Mouse (Mus musculus) neural tube, embryonic 13.5 days (tissue): ENCODE measurements around the gene 1700013F07Rik. TPM values are rescaled to one million over a fixed set of nuclear protein-coding genes. Genes with fewer than 3 reads are reported as not detected.

ENCODE experiments used
- ATAC-seq: fragments of 200-750 bp; cut with Nextera tagmentation; 2 replicates; pipeline ENCODE4 v1.8.0; 2017; ENCODE audit warnings: low read depth, mild to moderate bottlenecking, moderate TSS enrichment, moderate library complexity
- H3K27ac ChIP-seq: fragments of 300-500 bp; sonication (generic); replicated peaks from 2 replicates; pipeline ENCODE4 v1.5.1; 2015; ENCODE audit warnings: moderate library complexity, mild to moderate bottlenecking, inconsistent platforms
- H3K27me3 ChIP-seq: fragments of 300-500 bp; sonication (generic); 2 replicates; pipeline ENCODE4 v1.6.1; 2015; ENCODE audit warnings: mild to moderate bottlenecking, inconsistent platforms
- H3K36me3 ChIP-seq: fragments of 300-500 bp; sonication (generic); 2 replicates; pipeline ENCODE4 v1.6.1; 2015; ENCODE audit warnings: mild to moderate bottlenecking, inconsistent platforms
- H3K4me1 ChIP-seq: fragments of 300-500 bp; sonication (generic); replicated peaks from 2 replicates; pipeline ENCODE4 v1.6.1; 2015; ENCODE audit warnings: inconsistent platforms
- H3K4me2 ChIP-seq: fragments of 300-500 bp; sonication (generic); 2 replicates; pipeline ENCODE4 v1.6.1; 2015; ENCODE audit warnings: inconsistent platforms, mild to moderate bottlenecking, moderate library complexity
- H3K4me3 ChIP-seq: fragments of 300-500 bp; sonication (generic); 2 replicates; pipeline ENCODE4 v1.5.1; 2015; ENCODE audit warnings: mild to moderate bottlenecking, inconsistent platforms
- H3K9ac ChIP-seq: fragments of 300-500 bp; sonication (generic); 2 replicates; pipeline ENCODE4 v1.6.1; 2015; ENCODE audit warnings: moderate library complexity, mild to moderate bottlenecking, inconsistent platforms
- H3K9me3 ChIP-seq: fragments of 300-500 bp; sonication (generic); 2 replicates; pipeline ENCODE4 v1.6.1; 2016; ENCODE audit warnings: inconsistent platforms
- WGBS: fragments of 180-500 bp; shearing (Covaris S2); methylation state at CpG from one replicate; pipeline ENCODE4 v1.1.7; 2015; 5-methylcytosine and 5-hydroxymethylcytosine counted together
- polyA plus RNA-seq: library from polyadenylated mRNA; unstranded; fragments of >200 nt; fragmentation: Nextera tagmentation; extraction: Ambion mirVana; gene quantifications from 2 replicates; pipeline ENCODE4 v1.2.1, GENCODE M21; 2015

Gene 1700013F07Rik
- polyA plus RNA-seq, 1 experiment from 2014 or later = 0.42 TPM

- H3K9ac ChIP-seq = no peak overlapping the region
- peaks cover 31% of the 10 kb centered on the region for H3K4me1 ChIP-seq
- H3K36me3 ChIP-seq = no peaks in the 10 kb centered on the region
- H3K27ac ChIP-seq = no peak overlapping the region
- no peak overlapping the region for H3K4me3 ChIP-seq
- H3K4me2 ChIP-seq = no peak overlapping the region
- ATAC-seq = no peak
- no peaks in the 10 kb centered on the region for H3K9me3 ChIP-seq
- WGBS = 83% methylated on average over 3 of the region's 3 CpGs
- H3K27me3 ChIP-seq = no peaks in the 10 kb centered on the region
Observed at GRCm38 (mm10) chr3:108513465-108513864, 20.5 kb upstream of the 1700013F07Rik start.

GRCm38 (mm10) chr3:108518276-108518675, 15.7 kb upstream of the 1700013F07Rik start:
- H3K36me3 ChIP-seq = no peaks in the 10 kb centered on the region
- no peak overlapping the region for H3K9ac ChIP-seq
- H3K4me2 ChIP-seq = no peak overlapping the region
- no peaks in the 10 kb centered on the region for H3K9me3 ChIP-seq
- H3K4me3 ChIP-seq = no peak overlapping the region
- H3K27me3 ChIP-seq = no peaks in the 10 kb centered on the region
- H3K4me1 ChIP-seq = peaks cover 5% of the 10 kb centered on the region; the same call in 1 of the 2 replicates
- no peak for ATAC-seq
- no peak overlapping the region for H3K27ac ChIP-seq
- 60% methylated on average over 4 of the region's 4 CpGs for WGBS

GRCm38 (mm10) chr3:108523415-108523814, 10.5 kb upstream of the 1700013F07Rik start:
- H3K36me3 ChIP-seq = no peaks in the 10 kb centered on the region
- no peak overlapping the region for H3K9ac ChIP-seq
- no peaks in the 10 kb centered on the region for H3K27me3 ChIP-seq
- H3K4me1 ChIP-seq = peaks cover 5% of the 10 kb centered on the region; the same call in 1 of the 2 replicates
- H3K9me3 ChIP-seq = peaks cover under 1% of the 10 kb centered on the region; the same call in 1 of the 2 replicates
- H3K4me2 ChIP-seq = no peak overlapping the region
- no peak overlapping the region for H3K27ac ChIP-seq
- 92% methylated on average over 4 of the region's 4 CpGs for WGBS
- no peak overlapping the region for H3K4me3 ChIP-seq
- ATAC-seq = no peak

GRCm38 (mm10) chr3:108528489-108528888, 5.5 kb upstream of the 1700013F07Rik start:
- Histone ChIP-seq H3K36me3 (no peaks in the 10 kb centered on the region), H3K9ac (no peak overlapping the region), H3K27ac (no peak overlapping the region), H3K27me3 (no peaks in the 10 kb centered on the region), H3K4me1 (peaks cover 8% of the 10 kb centered on the region), H3K9me3 (peaks cover 3% of the 10 kb centered on the region; the same call in 1 of the 2 replicates), H3K4me2 (no peak overlapping the region), H3K4me3 (no peak overlapping the region)
- ATAC-seq = no peak
- 91% methylated on average over 8 of the region's 8 CpGs for WGBS

- no peak overlapping the region for H3K9ac ChIP-seq
Observed at GRCm38 (mm10) chr3:108533114-108533885, 650 bp upstream of the 1700013F07Rik start.

GRCm38 (mm10) chr3:108535896-108536516, 2.1 kb downstream of the 1700013F07Rik start:
- Histone ChIP-seq H3K27me3 (peaks cover 10% of the 10 kb centered on the region), H3K9ac (peak overlapping the region; percentile 70), H3K9me3 (no peaks in the 10 kb centered on the region), H3K36me3 (no peaks in the 10 kb centered on the region), H3K27ac (peak overlapping the region; percentile 67), H3K4me1 (peaks cover 28% of the 10 kb centered on the region), H3K4me3 (peak overlapping the region; percentile 44), H3K4me2 (peak overlapping the region; percentile 67)
- 8% methylated on average over 15 of the region's 15 CpGs for WGBS
- peak; percentile 16 for ATAC-seq

More at GRCm38 (mm10) chr3:108533114-108533885, 650 bp upstream of the 1700013F07Rik start:
- Histone ChIP-seq H3K4me3 (no peak overlapping the region), H3K9me3 (peaks cover 3% of the 10 kb centered on the region; the same call in 1 of the 2 replicates), H3K27ac (no peak overlapping the region), H3K36me3 (no peaks in the 10 kb centered on the region), H3K4me1 (peaks cover 28% of the 10 kb centered on the region), H3K4me2 (no peak overlapping the region), H3K27me3 (peaks cover 10% of the 10 kb centered on the region)
- 77% methylated on average over 9 of the region's 9 CpGs for WGBS
- ATAC-seq = no peak

- H3K27ac ChIP-seq = peak within 1 kb of the TSS; percentile 67
- H3K36me3 ChIP-seq = no peaks in the 10 kb centered on the region
- peaks cover 28% of the 10 kb centered on the region for H3K4me1 ChIP-seq
- H3K9me3 ChIP-seq = no peaks in the 10 kb centered on the region
- peak within 1 kb of the TSS; percentile 70 for H3K9ac ChIP-seq
- H3K4me3 ChIP-seq = peak within 1 kb of the TSS; percentile 44
- 2% methylated on average over 35 of the region's 35 CpGs for WGBS
- peak; percentile 96 for ATAC-seq
- peaks cover 10% of the 10 kb centered on the region for H3K27me3 ChIP-seq
- H3K4me2 ChIP-seq = peak within 1 kb of the TSS; percentile 67
Observed at GRCm38 (mm10) chr3:108536517-108537260, 2.7 kb downstream of the 1700013F07Rik start, which contains the start of gene 5330417C22Rik. TSS of gene 5330417C22Rik (minus strand) at chr3:108536536.

- Histone ChIP-seq H3K4me1 (peaks cover 28% of the 10 kb centered on the region), H3K9me3 (no peaks in the 10 kb centered on the region), H3K4me3 (peak overlapping the region; percentile 25), H3K27me3 (peaks cover 10% of the 10 kb centered on the region), H3K4me2 (peak overlapping the region; percentile 67), H3K27ac (peak overlapping the region; percentile 47), H3K9ac (peak overlapping the region; percentile 54; the same call in 1 of the 2 replicates), H3K36me3 (no peaks in the 10 kb centered on the region)
- 5% methylated on average over 17 of the region's 17 CpGs for WGBS
- ATAC-seq = peak; percentile 28; the same call in 1 of the 2 replicates
Observed at GRCm38 (mm10) chr3:108537303-108537702, 3.4 kb downstream of the 1700013F07Rik start.

GRCm38 (mm10) chr3:108542299-108542698, 8.3 kb downstream of the 1700013F07Rik start:
- no peak overlapping the region for H3K4me3 ChIP-seq
- peaks cover 5% of the 10 kb centered on the region; the same call in 1 of the 2 replicates for H3K4me1 ChIP-seq
- H3K27ac ChIP-seq = no peak overlapping the region
- no peak for ATAC-seq
- H3K9me3 ChIP-seq = no peaks in the 10 kb centered on the region
- no peaks in the 10 kb centered on the region for H3K36me3 ChIP-seq
- H3K4me2 ChIP-seq = no peak overlapping the region
- no peaks in the 10 kb centered on the region for H3K27me3 ChIP-seq
- H3K9ac ChIP-seq = no peak overlapping the region
- 88% methylated on average over 11 of the region's 11 CpGs for WGBS

- peak; percentile 81 for ATAC-seq
- WGBS = under 1% methylated on average over 39 of the region's 42 CpGs
- H3K9me3 ChIP-seq = no peaks in the 10 kb centered on the region
- peak overlapping the region; percentile 63 for H3K4me2 ChIP-seq
- H3K4me3 ChIP-seq = peak overlapping the region; percentile 75
- no peaks in the 10 kb centered on the region for H3K27me3 ChIP-seq
- H3K27ac ChIP-seq = peak overlapping the region; percentile 94
- H3K4me1 ChIP-seq = peaks cover 7% of the 10 kb centered on the region
- peaks cover 30% of the 10 kb centered on the region for H3K36me3 ChIP-seq
- H3K9ac ChIP-seq = peak overlapping the region; percentile 96
Observed at GRCm38 (mm10) chr3:108554111-108554561, 20.2 kb downstream of the 1700013F07Rik start.

- H3K4me3 ChIP-seq = peak overlapping the region; percentile 75
- peak overlapping the region; percentile 94 for H3K27ac ChIP-seq
- H3K9ac ChIP-seq = peak overlapping the region; percentile 96
- peaks cover 35% of the 10 kb centered on the region for H3K36me3 ChIP-seq
- ATAC-seq = peak; percentile 96
- H3K4me1 ChIP-seq = peaks cover 7% of the 10 kb centered on the region
- WGBS = 18% methylated on average over 22 of the region's 22 CpGs
- H3K9me3 ChIP-seq = no peaks in the 10 kb centered on the region
- peak overlapping the region; percentile 63 for H3K4me2 ChIP-seq
- H3K27me3 ChIP-seq = no peaks in the 10 kb centered on the region
Observed at GRCm38 (mm10) chr3:108554587-108555312, 20.8 kb downstream of the 1700013F07Rik start.
